Mouse (Mus musculus): ENCODE measurements at regions not wholly inside any gene's neighbourhood (a gene's known extent, or its start where the extent isn't known, plus 50 kb on each side); places are given as distances from the start of the nearest gene placed in this dataset.

DNA sequence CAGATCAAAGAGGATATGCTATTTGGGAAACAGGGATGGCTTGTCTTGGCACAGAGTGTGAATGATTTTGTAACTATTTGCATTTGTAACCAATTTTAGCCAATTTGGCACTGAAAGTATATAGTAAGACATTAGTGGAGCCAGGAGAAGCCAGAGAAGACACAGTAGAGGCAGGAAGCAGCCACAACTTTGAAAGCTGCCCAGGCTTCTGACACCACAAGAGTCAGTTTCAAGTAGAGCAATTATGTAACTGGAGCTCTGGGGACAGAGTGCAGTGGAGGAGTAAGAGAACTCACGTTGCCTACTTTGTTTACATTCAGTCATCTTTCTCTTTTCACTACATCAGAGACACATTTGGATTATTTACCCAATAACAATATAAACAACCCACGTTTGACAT lies 1956.5 kb upstream of the Lrrc6 start:
- no peak for DNase-seq (ENCODE audit: extremely low read depth, low read depth, low spot score)

- DNase-seq (ENCODE audit: extremely low read depth, low read depth, low spot score) = no peak
These were observed 1951.3 kb upstream of the Lrrc6 start for GRCm38 (mm10) chr15:68451971-68452370.

DNA sequence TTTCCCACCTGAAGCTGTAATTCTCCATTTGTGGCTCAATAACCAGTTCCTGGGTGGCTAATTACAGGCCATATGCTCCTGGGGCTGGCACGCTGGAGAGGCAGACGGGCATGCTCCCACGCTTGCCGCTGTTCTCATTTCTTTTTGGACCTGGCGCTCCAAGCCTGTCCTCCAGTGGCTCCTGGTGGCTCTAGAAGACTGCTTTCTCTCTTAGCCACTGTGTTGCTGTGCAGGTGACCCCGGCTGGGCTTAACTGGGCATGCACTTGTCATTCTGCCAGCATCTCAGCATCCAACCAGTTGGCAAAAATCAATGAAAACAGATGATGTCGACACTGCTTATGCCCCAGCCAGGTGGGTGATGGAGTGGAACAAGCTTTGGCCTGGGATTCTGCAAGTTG lies 1944.6 kb upstream of the Lrrc6 start:
- DNase-seq (ENCODE audit: extremely low read depth, low read depth, low spot score) = no peak

- no peak for DNase-seq (ENCODE audit: extremely low read depth, low read depth, low spot score)
These were observed 1939.9 kb upstream of the Lrrc6 start for GRCm38 (mm10) chr15:68440636-68441035.

DNA sequence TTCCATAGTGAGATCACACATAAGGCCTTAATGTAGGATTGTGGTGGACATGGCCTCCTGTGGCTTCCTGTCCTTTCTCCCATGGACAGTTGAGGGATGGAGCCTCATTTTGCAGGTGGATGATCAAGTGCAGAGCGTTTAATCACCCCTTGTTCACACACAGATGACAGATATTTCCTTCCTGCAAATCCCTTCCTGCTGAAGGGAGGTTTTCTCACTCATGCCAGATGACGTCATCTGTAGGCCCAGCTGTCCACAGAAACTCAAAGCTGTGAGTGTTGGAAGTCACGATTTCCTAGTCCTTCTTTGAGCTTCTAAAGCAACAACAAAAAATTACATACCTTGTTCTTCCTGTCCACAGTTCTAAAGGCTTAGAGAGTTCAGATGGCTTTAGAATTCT lies 1935.3 kb upstream of the Lrrc6 start:
- DNase-seq (ENCODE audit: extremely low read depth, low read depth, low spot score) = no peak

DNA sequence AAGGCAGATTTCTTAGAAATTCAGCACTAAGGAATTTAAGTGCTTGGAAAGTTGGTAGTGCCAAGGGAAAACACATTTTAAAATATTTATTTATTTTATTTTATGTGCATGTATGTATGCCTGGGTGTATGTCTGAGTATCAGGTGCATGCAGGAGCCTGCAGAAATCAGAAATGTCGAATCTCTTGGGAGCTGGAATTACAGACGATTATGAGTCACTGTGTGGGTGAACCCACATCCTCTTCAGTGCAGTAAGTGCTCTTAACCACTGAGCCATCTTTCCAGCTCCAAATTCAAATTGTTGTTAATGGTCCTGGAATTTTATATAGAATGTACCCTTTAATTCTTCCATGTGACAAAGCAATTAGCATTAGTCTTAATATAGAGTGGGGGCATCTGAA lies 1930.5 kb upstream of the Lrrc6 start:
- DNase-seq (ENCODE audit: extremely low read depth, low read depth, low spot score) = no peak

GRCm38 (mm10) chr15:68430486-68430885 lies 1929.8 kb upstream of the Lrrc6 start:
- no peak for DNase-seq (ENCODE audit: extremely low read depth, low read depth, low spot score)

GRCm38 (mm10) chr15:68428444-68429228 lies 1927.9 kb upstream of the Lrrc6 start:
- DNase-seq (ENCODE audit: extremely low read depth, low read depth, low spot score) = no peak

- DNase-seq (ENCODE audit: extremely low read depth, low read depth, low spot score) = no peak
These were observed 1916.4 kb upstream of the Lrrc6 start for GRCm38 (mm10) chr15:68417142-68417541.

- no peak for DNase-seq (ENCODE audit: extremely low read depth, low read depth, low spot score)
These were observed 1914.8 kb upstream of the Lrrc6 start for GRCm38 (mm10) chr15:68415401-68415925.

- DNase-seq (ENCODE audit: extremely low read depth, low read depth, low spot score) = no peak
These were observed 1913.3 kb upstream of the Lrrc6 start for GRCm38 (mm10) chr15:68414047-68414446.

DNA sequence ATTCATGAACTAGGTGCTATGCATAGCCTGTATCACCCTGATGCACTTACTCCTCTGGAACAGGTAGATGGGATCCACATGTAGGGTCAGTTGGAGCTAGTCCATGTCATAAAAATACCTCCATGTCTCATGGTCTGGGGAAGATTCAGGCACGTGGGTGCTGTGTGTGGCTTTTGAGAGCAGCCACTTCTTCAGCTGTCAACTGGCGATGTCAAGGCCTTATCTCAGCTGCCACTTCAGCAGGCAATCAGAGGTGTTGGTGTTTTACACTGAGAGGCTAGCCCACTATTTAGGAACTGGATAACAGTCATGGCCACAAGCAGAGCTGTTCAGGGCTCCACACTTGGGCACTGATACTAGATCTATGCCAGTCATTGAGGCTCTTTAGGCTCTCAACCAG lies 1912.0 kb upstream of the Lrrc6 start:
- no peak for DNase-seq (ENCODE audit: extremely low read depth, low read depth, low spot score)

- no peak for DNase-seq (ENCODE audit: extremely low read depth, low read depth, low spot score)
These were observed 1911.4 kb upstream of the Lrrc6 start for GRCm38 (mm10) chr15:68412156-68412555.

- no peak for DNase-seq (ENCODE audit: extremely low read depth, low read depth, low spot score)
These were observed 1902.9 kb upstream of the Lrrc6 start for GRCm38 (mm10) chr15:68403554-68404070.

DNA sequence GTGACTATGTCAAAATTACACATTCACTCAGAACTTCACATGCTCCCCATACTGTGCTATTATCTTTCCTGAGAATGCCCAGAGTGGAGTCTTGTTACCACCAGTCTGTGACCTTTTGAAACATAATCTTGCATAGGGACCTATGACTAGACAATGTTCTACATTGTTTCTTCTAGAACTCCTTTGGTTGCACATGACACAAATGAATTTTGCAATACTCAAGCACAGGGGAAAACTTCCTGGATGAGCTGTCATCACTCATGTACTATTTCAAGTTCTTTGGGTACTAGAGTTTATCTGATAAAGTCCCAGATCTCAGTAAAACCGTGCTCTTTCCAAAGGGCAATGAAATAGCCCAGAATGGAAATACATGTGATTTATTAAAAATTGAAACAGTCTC lies 1901.0 kb upstream of the Lrrc6 start:
- no peak for DNase-seq (ENCODE audit: extremely low read depth, low read depth, low spot score)

GRCm38 (mm10) chr15:68401006-68401405 lies 1900.3 kb upstream of the Lrrc6 start:
- DNase-seq (ENCODE audit: extremely low read depth, low read depth, low spot score) = no peak

- no peak for DNase-seq (ENCODE audit: extremely low read depth, low read depth, low spot score)
These were observed 1895.9 kb upstream of the Lrrc6 start for GRCm38 (mm10) chr15:68396566-68396965.

DNA sequence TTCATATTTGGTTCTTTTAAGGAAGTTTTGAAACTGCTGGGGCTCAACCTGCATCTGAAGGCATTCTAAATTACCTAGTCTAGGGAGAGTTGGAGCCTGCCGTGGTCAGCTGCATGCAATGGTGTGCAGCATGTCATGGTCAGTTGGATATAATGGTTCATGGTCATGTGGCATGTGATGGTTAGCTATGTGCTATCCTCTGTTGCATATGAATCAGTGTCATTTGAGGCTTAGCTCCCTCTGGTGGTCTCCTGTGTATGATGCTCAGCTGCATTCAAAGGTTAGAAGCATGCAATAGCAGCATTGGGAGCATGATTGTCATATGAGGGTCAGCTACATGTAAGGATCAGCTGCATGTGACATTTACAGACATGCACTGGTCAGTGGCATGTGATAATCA lies 1894.0 kb upstream of the Lrrc6 start:
- DNase-seq (ENCODE audit: extremely low read depth, low read depth, low spot score) = no peak

DNA sequence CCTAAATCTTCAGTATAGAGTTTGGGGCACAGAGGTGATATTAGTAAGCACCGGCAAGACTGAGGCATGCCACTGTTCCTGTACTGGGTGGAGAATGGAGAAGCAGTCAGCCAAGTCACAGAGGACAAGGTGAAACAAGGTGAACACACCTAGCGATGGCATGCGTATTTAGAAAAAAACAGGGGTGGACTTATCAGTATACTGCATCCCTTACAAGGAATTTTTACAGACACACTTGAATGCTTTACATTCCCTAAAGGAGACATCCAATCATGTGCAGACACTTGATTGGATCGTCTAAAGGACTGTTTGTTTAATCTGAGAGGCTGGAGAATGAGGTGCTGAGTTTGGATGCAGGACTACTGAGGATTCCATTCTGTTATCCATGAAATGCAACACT lies 1893.4 kb upstream of the Lrrc6 start:
- no peak for DNase-seq (ENCODE audit: extremely low read depth, low read depth, low spot score)

DNA sequence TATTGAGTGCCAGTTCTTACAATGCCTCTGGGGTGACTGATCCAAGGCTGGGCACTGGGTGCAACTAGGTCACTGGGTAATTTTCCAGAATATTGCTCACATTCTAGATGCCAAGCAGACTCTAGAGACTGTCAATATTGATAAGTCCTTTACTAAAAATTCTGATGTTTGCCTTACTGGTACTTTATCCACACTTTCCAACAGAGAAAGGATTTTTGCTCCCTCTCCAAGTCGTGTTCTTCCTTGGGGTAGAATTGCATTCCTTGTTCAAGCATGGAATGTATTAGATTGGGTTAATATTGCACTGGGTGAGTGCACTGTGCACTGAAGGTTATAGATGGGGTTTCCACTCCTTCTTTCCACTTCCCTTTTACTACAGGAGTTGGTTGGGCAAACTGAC lies 1891.0 kb upstream of the Lrrc6 start:
- DNase-seq (ENCODE audit: extremely low read depth, low read depth, low spot score) = no peak

DNA sequence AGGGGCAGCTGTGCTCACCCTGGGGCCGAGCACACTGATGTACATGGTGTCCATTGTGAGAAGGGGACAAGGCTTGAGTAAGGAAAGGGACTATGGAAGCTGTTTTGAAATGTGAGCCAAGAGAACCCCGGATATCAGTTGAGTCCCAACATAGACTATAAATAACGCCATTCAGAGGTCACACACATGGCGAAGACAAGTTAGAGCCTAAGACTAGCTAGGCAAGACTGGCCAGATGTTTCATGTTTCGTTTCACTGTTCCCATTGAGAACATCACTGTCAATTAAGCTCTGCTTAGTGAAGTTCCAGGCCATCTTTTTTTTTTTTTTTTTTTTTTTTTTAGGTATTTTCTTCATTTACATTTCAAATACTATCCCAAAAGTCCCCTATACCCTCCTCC lies 1889.1 kb upstream of the Lrrc6 start:
- no peak for DNase-seq (ENCODE audit: extremely low read depth, low read depth, low spot score)

DNA sequence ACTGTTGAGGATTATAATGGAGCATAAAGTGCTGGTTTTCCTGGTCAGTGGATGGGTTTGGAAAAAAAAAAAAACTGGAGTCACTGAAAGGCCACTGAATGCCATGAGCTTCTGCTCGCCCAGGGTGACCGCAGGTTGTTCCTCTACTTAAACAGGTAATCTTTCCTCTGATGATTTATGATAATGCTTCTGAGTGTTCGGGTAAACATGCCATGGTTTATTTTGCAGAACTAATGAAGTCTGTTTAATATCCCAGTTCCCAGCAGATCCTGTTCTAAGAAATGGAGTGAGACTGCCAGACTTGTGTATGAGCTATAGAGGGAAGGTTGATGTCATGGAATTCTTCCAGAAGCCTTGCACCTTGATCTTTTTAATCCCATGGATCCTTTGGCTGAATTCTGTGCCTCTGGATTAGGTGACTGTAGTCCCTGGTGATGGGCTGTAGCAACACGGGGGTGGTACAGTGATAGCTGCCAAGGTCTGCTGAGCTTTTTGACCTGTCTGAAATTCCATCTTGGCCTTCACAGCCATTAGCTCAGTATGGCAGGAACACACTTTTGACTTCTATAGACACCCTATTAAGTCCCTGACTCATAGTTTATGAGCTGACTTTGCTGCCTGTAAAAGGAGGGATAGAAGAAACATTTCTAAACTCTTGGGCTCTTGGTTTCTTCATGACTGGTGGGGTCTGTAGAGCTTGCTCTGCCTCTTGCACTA lies 1886.8 kb upstream of the Lrrc6 start:
- DNase-seq (ENCODE audit: extremely low read depth, low read depth, low spot score) = no peak

Data from fat pad, adult 2 months (tissue).